Mouse (Mus musculus) stomach, postnatal 0 days (tissue): ENCODE data around the gene Cenpp.

Source experiments
- CTCF ChIP-seq: IDR thresholded peaks from 2 replicates; pipeline ENCODE4 v1.5.1; 2016; ENCODE audit warnings: antibody characterized with exemption, low read depth, mild to moderate bottlenecking, moderate library complexity
- EP300 ChIP-seq: optimal IDR thresholded peaks from 2 replicates; pipeline ENCODE3; 2016; ENCODE audit warnings: antibody characterized with exemption

GRCm38 (mm10) chr13:49544279-49544678 lies 108.3 kb downstream of the Cenpp start, which contains the start of gene Aspn:
- TF ChIP-seq CTCF (no peak), EP300 (no peak)
